Mouse (Mus musculus): ENCODE data around the gene Pld1. TPM values are rescaled to one million over a fixed set of nuclear protein-coding genes. Genes with fewer than 3 reads are reported as not detected.

Pld1 gene
- polyA plus RNA-seq, 2 experiments = 6.4 to 6.8 TPM

DNA sequence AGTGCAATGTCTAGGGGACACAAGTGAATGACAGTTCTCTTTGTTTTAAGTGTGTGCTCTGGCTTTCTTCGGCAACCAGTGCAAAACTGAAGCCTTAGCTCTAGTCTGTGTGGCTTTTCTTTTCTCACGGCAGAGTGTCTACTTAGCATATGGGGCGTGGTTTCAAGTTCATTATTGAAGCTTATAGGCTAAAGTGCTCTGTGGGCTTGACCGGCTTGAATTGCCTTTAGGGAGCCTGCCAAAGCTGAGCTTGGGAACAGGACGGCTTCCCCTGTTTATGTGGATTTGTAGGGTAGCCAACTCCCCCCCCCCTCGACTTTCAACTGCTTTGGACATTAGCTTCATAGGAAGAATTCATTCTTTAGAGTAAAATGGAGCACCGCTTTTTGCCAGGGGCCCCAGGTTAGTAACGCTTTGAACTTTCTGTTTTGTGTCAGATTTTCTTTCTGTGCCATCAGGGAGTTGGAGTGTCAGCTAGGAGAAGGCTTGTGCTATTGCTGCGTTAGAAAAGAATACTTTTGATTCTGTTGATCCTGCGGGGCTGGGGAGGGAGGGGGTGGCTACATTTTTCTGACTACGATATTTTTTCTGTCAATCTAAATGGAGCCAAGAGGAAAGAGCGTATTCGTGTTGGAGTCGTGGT lies 45.6 kb downstream of the Pld1 start:
- H3K4me2 ChIP-seq (replicated peaks; ENCODE audit: low read depth, low read length, severe bottlenecking) = peak overlapping the region; percentile 40
- DNase-seq (ENCODE audit: low spot score) = peak; percentile 92
- no peak overlapping the region for H3K27ac ChIP-seq (replicated peaks; ENCODE audit: low read depth, low read length)
- H3K9ac ChIP-seq (ENCODE audit: low read depth, low read length, severe bottlenecking) = no peak overlapping the region
- no peak for TF ChIP-seq POLR2A (IDR thresholded peaks at IDR 0.05; ENCODE audit: borderline replicate concordance, extremely low read depth, insufficient read depth, insufficient read length)
- no peaks in the 10 kb centered on the region for H3K9me3 ChIP-seq (ENCODE audit: control insufficient read depth, low read length)
- H3K36me3 ChIP-seq (ENCODE audit: control insufficient read depth, insufficient read depth, low read length) = no peaks in the 10 kb centered on the region
- no peaks in the 10 kb centered on the region for H3K27me3 ChIP-seq (ENCODE audit: control insufficient read depth, insufficient read depth, low read length)
- peaks cover 6% of the 10 kb centered on the region for H3K4me1 ChIP-seq (ENCODE audit: control insufficient read depth, insufficient read depth, low read length)
- peak; percentile 88 for ATAC-seq (ENCODE audit: low FRiP score, low read depth)
- WGBS = 10% methylated on average over 14 of the region's 14 CpGs
- H3K4me3 ChIP-seq (replicated peaks; ENCODE audit: low read length) = peak overlapping the region; percentile 19; the same call in 1 of the 2 replicates

DNA sequence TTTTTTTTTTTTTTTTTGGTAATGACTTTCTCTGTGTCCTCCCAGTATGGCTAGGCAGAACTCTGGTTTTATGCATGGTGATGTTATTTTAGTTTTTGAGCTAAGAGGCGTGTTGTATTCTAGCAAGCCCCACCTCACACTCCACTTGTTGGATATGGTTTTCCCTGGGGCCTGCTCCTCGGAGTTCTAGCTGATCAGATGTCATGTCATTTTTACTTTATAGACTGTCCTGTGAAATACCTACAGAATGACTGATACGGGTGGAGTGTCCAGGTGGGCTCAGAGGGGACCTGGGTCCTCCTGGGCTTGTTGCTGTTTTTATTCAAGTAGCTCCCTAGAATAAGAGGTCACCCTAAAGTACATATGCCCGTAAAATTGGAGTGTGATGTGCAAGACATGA lies 46.1 kb downstream of the Pld1 start:
- peak overlapping the region; percentile 40 for H3K4me2 ChIP-seq (replicated peaks; ENCODE audit: low read depth, low read length, severe bottlenecking)
- no peak overlapping the region for H3K4me3 ChIP-seq (replicated peaks; ENCODE audit: low read length)
- H3K27ac ChIP-seq (replicated peaks; ENCODE audit: low read depth, low read length) = no peak overlapping the region
- no peaks in the 10 kb centered on the region for H3K36me3 ChIP-seq (ENCODE audit: control insufficient read depth, insufficient read depth, low read length)
- ATAC-seq (ENCODE audit: low FRiP score, low read depth) (no peak), DNase-seq (ENCODE audit: low spot score) (no peak)
- TF ChIP-seq POLR2A (IDR thresholded peaks at IDR 0.05; ENCODE audit: borderline replicate concordance, extremely low read depth, insufficient read depth, insufficient read length) = no peak
- H3K27me3 ChIP-seq (ENCODE audit: control insufficient read depth, insufficient read depth, low read length) = no peaks in the 10 kb centered on the region
- WGBS = 29% methylated on average over 4 of the region's 4 CpGs
- no peak overlapping the region for H3K9ac ChIP-seq (ENCODE audit: low read depth, low read length, severe bottlenecking)
- no peaks in the 10 kb centered on the region for H3K9me3 ChIP-seq (ENCODE audit: control insufficient read depth, low read length)
- H3K4me1 ChIP-seq (ENCODE audit: control insufficient read depth, insufficient read depth, low read length) = peaks cover 6% of the 10 kb centered on the region

DNA sequence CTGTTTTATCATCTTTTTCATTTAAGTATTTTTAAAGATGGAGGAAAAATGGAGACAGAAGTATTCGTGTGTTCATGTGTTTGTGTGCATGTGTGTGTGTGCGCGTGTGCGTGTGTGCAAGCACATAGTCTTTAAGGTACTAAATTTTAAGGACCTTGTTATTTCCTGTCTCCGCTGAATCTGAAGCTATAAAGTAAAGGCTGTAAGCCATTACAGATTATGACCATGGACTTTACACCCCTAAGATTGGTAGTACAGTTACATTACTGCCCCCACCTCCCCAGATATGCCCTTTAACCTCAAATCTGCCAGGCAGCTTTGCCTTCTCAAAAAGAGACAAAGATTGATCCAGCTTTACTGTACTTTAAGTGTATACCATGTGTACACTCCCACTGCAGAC lies 46.8 kb downstream of the Pld1 start:
- Histone ChIP-seq H3K36me3 (ENCODE audit: control insufficient read depth, insufficient read depth, low read length) (no peaks in the 10 kb centered on the region), H3K9me3 (ENCODE audit: control insufficient read depth, low read length) (no peaks in the 10 kb centered on the region), H3K4me2 (replicated peaks; ENCODE audit: low read depth, low read length, severe bottlenecking) (no peak overlapping the region), H3K4me3 (replicated peaks; ENCODE audit: low read length) (no peak overlapping the region), H3K27ac (replicated peaks; ENCODE audit: low read depth, low read length) (no peak overlapping the region), H3K4me1 (ENCODE audit: control insufficient read depth, insufficient read depth, low read length) (peaks cover 6% of the 10 kb centered on the region), H3K9ac (ENCODE audit: low read depth, low read length, severe bottlenecking) (no peak overlapping the region), H3K27me3 (ENCODE audit: control insufficient read depth, insufficient read depth, low read length) (no peaks in the 10 kb centered on the region)
- ATAC-seq (ENCODE audit: low FRiP score, low read depth) (no peak), DNase-seq (ENCODE audit: low spot score) (no peak)
- no peak for TF ChIP-seq POLR2A (IDR thresholded peaks at IDR 0.05; ENCODE audit: borderline replicate concordance, extremely low read depth, insufficient read depth, insufficient read length)
- WGBS = 47% methylated on average over 5 of the region's 5 CpGs

DNA sequence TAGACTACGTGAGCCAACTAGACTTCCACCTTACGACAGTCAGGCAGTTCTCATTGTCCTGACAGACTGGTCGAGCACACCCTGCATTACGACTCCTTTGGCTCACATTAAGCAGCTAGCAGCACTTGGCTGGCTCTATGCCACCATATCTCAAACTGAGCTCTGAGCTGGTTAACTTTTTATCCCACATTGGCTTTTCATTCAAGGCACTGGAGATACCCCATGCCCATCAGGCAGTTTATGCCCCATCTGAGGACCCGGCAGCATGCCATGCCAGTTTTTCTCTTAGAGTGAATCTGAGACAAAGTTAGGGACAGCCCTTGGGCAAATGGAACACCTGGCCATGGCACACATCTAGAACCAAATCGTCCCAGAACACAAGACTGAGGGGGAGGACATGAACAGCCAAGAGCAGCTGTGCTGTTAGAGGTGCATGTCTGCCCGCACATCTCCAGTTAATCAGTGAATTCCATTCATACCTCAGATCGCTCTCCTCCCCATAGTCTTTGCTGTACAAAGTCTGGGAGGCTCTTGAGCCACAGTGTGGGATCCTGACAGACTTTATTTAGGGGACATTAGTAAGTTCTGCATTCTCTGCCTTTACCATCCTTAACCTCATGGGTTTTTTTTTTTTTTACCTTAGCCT lies 49.5 kb downstream of the Pld1 start:
- DNase-seq (ENCODE audit: low spot score) = no peak
- Histone ChIP-seq H3K36me3 (ENCODE audit: control insufficient read depth, insufficient read depth, low read length) (no peaks in the 10 kb centered on the region), H3K9ac (ENCODE audit: low read depth, low read length, severe bottlenecking) (no peak overlapping the region), H3K9me3 (ENCODE audit: control insufficient read depth, low read length) (no peaks in the 10 kb centered on the region), H3K27me3 (ENCODE audit: control insufficient read depth, insufficient read depth, low read length) (no peaks in the 10 kb centered on the region), H3K4me3 (replicated peaks; ENCODE audit: low read length) (no peak overlapping the region), H3K27ac (replicated peaks; ENCODE audit: low read depth, low read length) (no peak overlapping the region), H3K4me1 (ENCODE audit: control insufficient read depth, insufficient read depth, low read length) (peaks cover 6% of the 10 kb centered on the region), H3K4me2 (replicated peaks; ENCODE audit: low read depth, low read length, severe bottlenecking) (no peak overlapping the region)
- WGBS = 46% methylated on average over 8 of the region's 8 CpGs
- ATAC-seq (ENCODE audit: low FRiP score, low read depth) = no peak
- TF ChIP-seq POLR2A (IDR thresholded peaks at IDR 0.05; ENCODE audit: borderline replicate concordance, extremely low read depth, insufficient read depth, insufficient read length) = no peak

DNA sequence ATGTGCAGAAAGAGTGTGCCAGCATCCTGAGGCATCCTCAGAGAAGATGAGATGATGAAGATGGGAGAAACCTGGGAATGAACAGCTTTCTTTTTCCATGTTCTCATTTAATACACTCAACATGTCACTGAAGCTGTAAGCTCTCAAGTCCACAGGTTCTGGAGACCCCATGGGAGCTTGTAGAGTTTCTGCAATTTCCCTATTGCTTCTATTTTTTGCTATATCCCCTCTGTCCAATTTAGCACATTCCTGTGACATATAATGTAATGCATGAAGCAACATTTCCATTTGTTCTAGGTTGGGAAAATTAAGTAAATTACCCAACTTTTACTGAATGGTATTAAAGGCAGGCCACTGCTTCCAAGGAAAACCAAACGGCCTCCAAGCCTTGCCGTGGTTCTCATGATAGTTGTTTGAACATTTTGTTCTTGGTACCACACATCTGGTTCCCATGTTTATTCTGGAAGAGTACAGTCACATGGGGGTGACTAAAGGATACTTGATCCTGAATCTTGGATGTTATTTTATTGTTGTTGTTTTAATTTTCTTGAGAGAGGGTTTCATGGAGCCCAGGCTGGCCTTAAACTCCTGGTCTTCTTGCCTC lies 52.7 kb downstream of the Pld1 start:
- Histone ChIP-seq H3K9me3 (ENCODE audit: control insufficient read depth, low read length) (no peaks in the 10 kb centered on the region), H3K27me3 (ENCODE audit: control insufficient read depth, insufficient read depth, low read length) (no peaks in the 10 kb centered on the region), H3K36me3 (ENCODE audit: control insufficient read depth, insufficient read depth, low read length) (no peaks in the 10 kb centered on the region), H3K9ac (ENCODE audit: low read depth, low read length, severe bottlenecking) (no peak overlapping the region), H3K4me3 (replicated peaks; ENCODE audit: low read length) (no peak overlapping the region), H3K4me2 (replicated peaks; ENCODE audit: low read depth, low read length, severe bottlenecking) (no peak overlapping the region), H3K27ac (replicated peaks; ENCODE audit: low read depth, low read length) (no peak overlapping the region), H3K4me1 (ENCODE audit: control insufficient read depth, insufficient read depth, low read length) (peaks cover 3% of the 10 kb centered on the region; the same call in 1 of the 2 replicates)
- TF ChIP-seq POLR2A (IDR thresholded peaks at IDR 0.05; ENCODE audit: borderline replicate concordance, extremely low read depth, insufficient read depth, insufficient read length) = no peak
- DNase-seq (ENCODE audit: low spot score) (no peak), ATAC-seq (ENCODE audit: low FRiP score, low read depth) (no peak)
- WGBS = 37% methylated on average over 2 of the region's 2 CpGs
